Mouse (Mus musculus) heart, postnatal 0 days (tissue): ENCODE data around the gene Neu4. TPM values are rescaled to one million over a fixed set of nuclear protein-coding genes. Genes with fewer than 3 reads are reported as not detected.
"Not testable (repeated sequence)": the region's sequence is repeated elsewhere in the genome, so short reads cannot be mapped to it uniquely, and the experiment has no call there.

Source experiments
- ATAC-seq: fragments of 200-750 bp; cut with Nextera tagmentation; 2 replicates; pipeline ENCODE4 v1.8.0; 2017; ENCODE audit warnings: low read depth, moderate number of reproducible peaks, moderate library complexity; ENCODE audit not compliant: insufficient read depth
- DNase-seq: peaks from one replicate; pipeline ENCODE4 v3.0.0-alpha.2; 2016; ENCODE audit warnings: low spot score
- H3K27ac ChIP-seq: fragments of 300-500 bp; sonication (generic); 2 replicates; pipeline ENCODE4 v1.5.1; 2014; ENCODE audit warnings: low read depth, mild to moderate bottlenecking
- H3K27me3 ChIP-seq: fragments of 300-500 bp; sonication (generic); 2 replicates; pipeline ENCODE4 v1.6.1; 2014; ENCODE audit warnings: low read length, mixed read lengths; ENCODE audit not compliant: control insufficient read depth, insufficient read depth
- H3K36me3 ChIP-seq: fragments of 300-500 bp; sonication (generic); replicated peaks from 2 replicates; pipeline ENCODE4 v1.6.1; 2014; ENCODE audit warnings: low read length, mixed read lengths; ENCODE audit not compliant: control insufficient read depth, insufficient read depth
- H3K4me1 ChIP-seq: fragments of 300-500 bp; sonication (generic); 2 replicates; pipeline ENCODE4 v1.6.1; 2014; ENCODE audit warnings: antibody characterized with exemption; ENCODE audit not compliant: control insufficient read depth, insufficient read depth
- H3K4me2 ChIP-seq: fragments of 300-500 bp; sonication (generic); 2 replicates; pipeline ENCODE4 v1.6.1; 2014; ENCODE audit warnings: low read depth, mild to moderate bottlenecking, low read length, moderate library complexity
- H3K4me3 ChIP-seq: fragments of 300-500 bp; sonication (generic); 2 replicates; pipeline ENCODE4 v1.5.1; 2014; ENCODE audit warnings: low read depth, low read length
- H3K9ac ChIP-seq: fragments of 300-500 bp; sonication (generic); replicated peaks from 2 replicates; pipeline ENCODE4 v1.6.1; 2014; ENCODE audit warnings: low read depth, low read length, mixed read lengths
- H3K9me3 ChIP-seq: fragments of 300-500 bp; sonication (generic); replicated peaks from 2 replicates; pipeline ENCODE4 v1.6.1; 2016; ENCODE audit warnings: low read length; ENCODE audit not compliant: control insufficient read depth
- CTCF ChIP-seq: IDR thresholded peaks from 2 replicates; pipeline ENCODE4 v1.5.1; 2016; ENCODE audit warnings: antibody characterized with exemption, control low read depth, low read depth
- EP300 ChIP-seq: IDR thresholded peaks from 2 replicates; pipeline ENCODE4 v1.6.1; 2016; ENCODE audit warnings: antibody characterized with exemption, low read depth
- WGBS: fragments of 180-500 bp; shearing (Covaris S2); extraction: QIAGEN DNeasy Blood & Tissue Kit; methylation state at CpG from one replicate; pipeline ENCODE4 v1.1.7; 2014; 5-methylcytosine and 5-hydroxymethylcytosine counted together
- polyA plus RNA-seq: library from polyadenylated mRNA; unstranded; fragments of >200 nt; fragmentation: Nextera tagmentation; extraction: Ambion mirVana; gene quantifications from 2 replicates; pipeline ENCODE4 v1.2.1, GENCODE M21; 2015
- total RNA-seq: library from RNA; depleted of rRNA; stranded (reverse); fragments of >200 nt; gene quantifications from 2 replicates; pipeline ENCODE4 v1.2.3, GENCODE M21; 2014; ENCODE audit warnings: low replicate concordance

Neu4 gene
- total and polyA plus RNA-seq, 2 experiments from 2014 or later, result not detected

GRCm38 (mm10) chr1:93988786-93989185, 31.5 kb upstream of the Neu4 start:
- DNase-seq (no peak), ATAC-seq (no peak)
- Histone ChIP-seq H3K4me3 (no peak overlapping the region), H3K9me3 (no peaks in the 10 kb centered on the region), H3K27me3 (no peaks in the 10 kb centered on the region), H3K9ac (no peak overlapping the region), H3K4me1 (no peaks in the 10 kb centered on the region), H3K36me3 (no peaks in the 10 kb centered on the region), H3K4me2 (no peak overlapping the region), H3K27ac (no peak overlapping the region)
- 45% methylated on average over 3 of the region's 3 CpGs for WGBS
- TF ChIP-seq EP300, result no peak
- peak; percentile 39 for TF ChIP-seq CTCF

GRCm38 (mm10) chr1:93990209-93990608, 30.0 kb upstream of the Neu4 start, which contains the start of gene Gal3st2c:
Gene Gal3st2c, plus strand, starts transcription at chr1:93990509.
- H3K9ac ChIP-seq, H3K4me2 ChIP-seq, H3K27ac ChIP-seq, H3K4me3 ChIP-seq, H3K4me1 ChIP-seq, H3K27me3 ChIP-seq, DNase-seq, ATAC-seq, H3K9me3 ChIP-seq, H3K36me3 ChIP-seq: not testable (repeated sequence)
- WGBS, result 84% methylated on average over 7 of the region's 8 CpGs

- H3K4me2 ChIP-seq, result not testable (repeated sequence)
These were observed 29.2 kb upstream of the Neu4 start for GRCm38 (mm10) chr1:93991068-93991467.

GRCm38 (mm10) chr1:93991491-93991890, 28.8 kb upstream of the Neu4 start:
- not testable (repeated sequence) for H3K27ac ChIP-seq, H3K9me3 ChIP-seq, DNase-seq, H3K4me1 ChIP-seq, H3K36me3 ChIP-seq, H3K4me3 ChIP-seq, H3K27me3 ChIP-seq, ATAC-seq, H3K9ac ChIP-seq, H3K4me2 ChIP-seq
- WGBS, result 67% methylated on average over 3 of the region's 3 CpGs

More at GRCm38 (mm10) chr1:93991068-93991467, 29.2 kb upstream of the Neu4 start:
- not testable (repeated sequence) for H3K4me1 ChIP-seq, ATAC-seq, H3K36me3 ChIP-seq, H3K4me3 ChIP-seq, DNase-seq, H3K9me3 ChIP-seq, H3K27me3 ChIP-seq, H3K27ac ChIP-seq, H3K9ac ChIP-seq
- 64% methylated on average over 2 of the region's 2 CpGs for WGBS

GRCm38 (mm10) chr1:94001023-94001422, 19.2 kb upstream of the Neu4 start:
- H3K27me3 ChIP-seq, result no peaks in the 10 kb centered on the region
- no peaks in the 10 kb centered on the region for H3K4me1 ChIP-seq
- no peak for DNase-seq
- no peak overlapping the region for H3K4me2 ChIP-seq
- 67% methylated on average over 2 of the region's 2 CpGs for WGBS
- H3K9me3 ChIP-seq, result no peaks in the 10 kb centered on the region
- no peak for TF ChIP-seq EP300
- H3K9ac ChIP-seq, result no peak overlapping the region
- ATAC-seq, result no peak
- H3K27ac ChIP-seq, result no peak overlapping the region
- H3K4me3 ChIP-seq, result no peak overlapping the region
- no peaks in the 10 kb centered on the region for H3K36me3 ChIP-seq

GRCm38 (mm10) chr1:94005954-94006506, 14.2 kb upstream of the Neu4 start:
- DNase-seq, H3K4me3 ChIP-seq, ATAC-seq, H3K9me3 ChIP-seq, H3K4me2 ChIP-seq, H3K9ac ChIP-seq, H3K27me3 ChIP-seq, H3K4me1 ChIP-seq, H3K27ac ChIP-seq, H3K36me3 ChIP-seq: not testable (repeated sequence)
- 49% methylated on average over 2 of the region's 2 CpGs for WGBS

GRCm38 (mm10) chr1:94008826-94009225, 11.4 kb upstream of the Neu4 start:
- H3K9ac ChIP-seq, H3K36me3 ChIP-seq, ATAC-seq, DNase-seq, H3K4me3 ChIP-seq, H3K9me3 ChIP-seq, H3K4me1 ChIP-seq, H3K27me3 ChIP-seq, H3K4me2 ChIP-seq, H3K27ac ChIP-seq: not testable (repeated sequence)
- WGBS, result 79% methylated on average over 14 of the region's 19 CpGs
